Mouse (Mus musculus) stomach, postnatal 0 days (tissue): Measurements from ENCODE around the gene Cklf. TPM values are rescaled to one million over a fixed set of nuclear protein-coding genes. Genes with fewer than 3 reads are reported as not detected.

ENCODE experiments used
- ATAC-seq: fragments of 200-750 bp; cut with Nextera tagmentation; 2 replicates; pipeline ENCODE4 v1.8.0; 2017; ENCODE audit not compliant: low FRiP score, low TSS enrichment
- DNase-seq: peaks from one replicate; pipeline ENCODE4 v3.0.0-alpha.2; 2016; ENCODE audit warnings: low spot score
- H3K27ac ChIP-seq: fragments of 300-500 bp; sonication (generic); replicated peaks from 2 replicates; pipeline ENCODE4 v1.5.1; 2014; ENCODE audit warnings: mild to moderate bottlenecking, control low read depth
- H3K27me3 ChIP-seq: fragments of 300-500 bp; sonication (generic); 2 replicates; pipeline ENCODE4 v1.6.1; 2014; ENCODE audit warnings: low read length; ENCODE audit not compliant: control insufficient read depth, insufficient read depth
- H3K36me3 ChIP-seq: fragments of 300-500 bp; sonication (generic); 2 replicates; pipeline ENCODE4 v1.6.1; 2014; ENCODE audit warnings: low read length, mixed read lengths; ENCODE audit not compliant: control insufficient read depth, insufficient read depth
- H3K4me1 ChIP-seq: fragments of 300-500 bp; sonication (generic); replicated peaks from 2 replicates; pipeline ENCODE4 v1.6.1; 2014; ENCODE audit warnings: antibody characterized with exemption; ENCODE audit not compliant: control insufficient read depth, insufficient read depth
- H3K4me2 ChIP-seq: fragments of 300-500 bp; sonication (generic); replicated peaks from 2 replicates; pipeline ENCODE4 v1.6.1; 2014; ENCODE audit warnings: low read depth, mild to moderate bottlenecking, control low read depth, moderate library complexity
- H3K4me3 ChIP-seq: fragments of 300-500 bp; sonication (generic); 2 replicates; pipeline ENCODE4 v1.5.1; 2014; ENCODE audit warnings: low read depth, low read length, control low read depth
- H3K9ac ChIP-seq: fragments of 300-500 bp; sonication (generic); 2 replicates; pipeline ENCODE4 v1.6.1; 2014; ENCODE audit warnings: mild to moderate bottlenecking, low read length, control low read depth, mixed read lengths
- H3K9me3 ChIP-seq: fragments of 300-500 bp; sonication (generic); 2 replicates; pipeline ENCODE4 v1.6.1; 2016; ENCODE audit warnings: low read length; ENCODE audit not compliant: control insufficient read depth
- CTCF ChIP-seq: IDR thresholded peaks from 2 replicates; pipeline ENCODE4 v1.5.1; 2016; ENCODE audit warnings: antibody characterized with exemption, low read depth, mild to moderate bottlenecking, moderate library complexity
- EP300 ChIP-seq: optimal IDR thresholded peaks from 2 replicates; pipeline ENCODE3; 2016; ENCODE audit warnings: antibody characterized with exemption
- WGBS: fragments of 180-500 bp; shearing (Covaris S2); extraction: QIAGEN DNeasy Blood & Tissue Kit; methylation state at CpG from one replicate; pipeline ENCODE4 v1.1.7; 2014; 5-methylcytosine and 5-hydroxymethylcytosine counted together
- polyA plus RNA-seq: library from polyadenylated mRNA; unstranded; fragments of >200 nt; fragmentation: Nextera tagmentation; extraction: Ambion mirVana; gene quantifications from 2 replicates; pipeline ENCODE4 v1.2.1, GENCODE M21; 2015

The Cklf gene
- polyA plus RNA-seq, 1 experiment from 2014 or later, result 24.1 TPM

- peak; percentile 80 for DNase-seq
- no peaks in the 10 kb centered on the region for H3K9me3 ChIP-seq
- H3K27me3 ChIP-seq, result no peaks in the 10 kb centered on the region
- no peaks in the 10 kb centered on the region for H3K36me3 ChIP-seq
- no peak overlapping the region for H3K4me3 ChIP-seq
- H3K4me1 ChIP-seq, result no peaks in the 10 kb centered on the region
- ATAC-seq, result 0 out of 2 replicates have a peak, but pooled peaks have one; percentile 57
- H3K9ac ChIP-seq, result no peak overlapping the region
- TF ChIP-seq EP300 (no peak), CTCF (peak; percentile 94)
- no peak overlapping the region for H3K27ac ChIP-seq
- 38% methylated on average over 5 of the region's 5 CpGs for WGBS
- no peak overlapping the region for H3K4me2 ChIP-seq
These were observed 30.9 kb upstream of the Cklf start for GRCm38 (mm10) chr8:104219806-104220205.

GRCm38 (mm10) chr8:104227048-104227447 lies 23.6 kb upstream of the Cklf start:
- TF ChIP-seq EP300 (no peak), CTCF (no peak)
- H3K27ac ChIP-seq, result no peak overlapping the region
- H3K4me2 ChIP-seq, result no peak overlapping the region
- no peaks in the 10 kb centered on the region for H3K27me3 ChIP-seq
- ATAC-seq (no peak), DNase-seq (no peak)
- no peak overlapping the region for H3K9ac ChIP-seq
- H3K4me1 ChIP-seq, result no peaks in the 10 kb centered on the region
- no peak overlapping the region for H3K4me3 ChIP-seq
- no peaks in the 10 kb centered on the region for H3K9me3 ChIP-seq
- peaks cover 19% of the 10 kb centered on the region for H3K36me3 ChIP-seq
- 78% methylated on average over 5 of the region's 5 CpGs for WGBS

GRCm38 (mm10) chr8:104230377-104230776 lies 20.3 kb upstream of the Cklf start:
- WGBS, result 90% methylated on average over 9 of the region's 9 CpGs
- DNase-seq (no peak), ATAC-seq (no peak)
- H3K4me1 ChIP-seq, result no peaks in the 10 kb centered on the region
- H3K9ac ChIP-seq, result no peak overlapping the region
- no peak overlapping the region for H3K27ac ChIP-seq
- H3K4me2 ChIP-seq, result no peak overlapping the region
- H3K4me3 ChIP-seq, result no peak overlapping the region
- TF ChIP-seq CTCF, result no peak
- H3K27me3 ChIP-seq, result no peaks in the 10 kb centered on the region
- H3K9me3 ChIP-seq, result no peaks in the 10 kb centered on the region
- H3K36me3 ChIP-seq, result peaks cover 25% of the 10 kb centered on the region

GRCm38 (mm10) chr8:104232039-104232438 lies 18.6 kb upstream of the Cklf start:
- ATAC-seq, result no peak
- H3K4me1 ChIP-seq, result no peaks in the 10 kb centered on the region
- H3K9me3 ChIP-seq, result no peaks in the 10 kb centered on the region
- no peak overlapping the region for H3K9ac ChIP-seq
- no peak overlapping the region for H3K4me2 ChIP-seq
- TF ChIP-seq EP300 (no peak), CTCF (no peak)
- no peak overlapping the region for H3K4me3 ChIP-seq
- DNase-seq, result no peak
- H3K27me3 ChIP-seq, result no peaks in the 10 kb centered on the region
- 93% methylated on average over 4 of the region's 4 CpGs for WGBS
- H3K36me3 ChIP-seq, result peaks cover 27% of the 10 kb centered on the region
- no peak overlapping the region for H3K27ac ChIP-seq

GRCm38 (mm10) chr8:104232919-104233318 lies 17.7 kb upstream of the Cklf start:
- ATAC-seq (no peak), DNase-seq (no peak)
- no peak overlapping the region for H3K27ac ChIP-seq
- no peaks in the 10 kb centered on the region for H3K27me3 ChIP-seq
- H3K36me3 ChIP-seq, result peaks cover 28% of the 10 kb centered on the region
- no peak overlapping the region for H3K4me3 ChIP-seq
- no peaks in the 10 kb centered on the region for H3K4me1 ChIP-seq
- WGBS, result 94% methylated on average over 5 of the region's 5 CpGs
- H3K9me3 ChIP-seq, result no peaks in the 10 kb centered on the region
- H3K9ac ChIP-seq, result no peak overlapping the region
- H3K4me2 ChIP-seq, result no peak overlapping the region
- no peak for TF ChIP-seq CTCF
- TF ChIP-seq EP300, result no peak

- Histone ChIP-seq H3K9me3 (no peaks in the 10 kb centered on the region), H3K27me3 (no peaks in the 10 kb centered on the region), H3K27ac (no peak overlapping the region), H3K9ac (no peak overlapping the region), H3K4me1 (no peaks in the 10 kb centered on the region), H3K36me3 (peaks cover 31% of the 10 kb centered on the region), H3K4me2 (no peak overlapping the region), H3K4me3 (no peak overlapping the region)
- WGBS, result 48% methylated on average over 6 of the region's 6 CpGs
- ATAC-seq (no peak), DNase-seq (peak; percentile 23)
- no peak for TF ChIP-seq EP300
- peak; percentile 63 for TF ChIP-seq CTCF
These were observed 16.1 kb upstream of the Cklf start for GRCm38 (mm10) chr8:104234573-104234972.
